Mouse (Mus musculus) urinary bladder, postnatal 10 days (tissue): ENCODE data around the gene Tmem131.

Source experiments
- DNase-seq: peaks from one replicate; pipeline ENCODE4 v3.0.0; 2022; ENCODE audit warnings: low spot score

Gene Tmem131

GRCm38 (mm10) chr1:36782476-36782875 is 161.0 kb downstream of the Tmem131 start:
- no peak for DNase-seq

GRCm38 (mm10) chr1:36780793-36781192 is 162.7 kb downstream of the Tmem131 start:
- no peak for DNase-seq

GRCm38 (mm10) chr1:36772198-36772934 is 171.1 kb downstream of the Tmem131 start:
- no peak for DNase-seq

GRCm38 (mm10) chr1:36770998-36771397 is 172.5 kb downstream of the Tmem131 start:
- DNase-seq, result no peak

GRCm38 (mm10) chr1:36769951-36770350 is 173.5 kb downstream of the Tmem131 start:
- no peak for DNase-seq

- DNase-seq, result no peak
Observed at GRCm38 (mm10) chr1:36768786-36769185, 174.7 kb downstream of the Tmem131 start.

GRCm38 (mm10) chr1:36767321-36767720 is 176.1 kb downstream of the Tmem131 start:
- no peak for DNase-seq

GRCm38 (mm10) chr1:36766431-36767205 is 176.8 kb downstream of the Tmem131 start:
- no peak for DNase-seq

GRCm38 (mm10) chr1:36761568-36761967 is 181.9 kb downstream of the Tmem131 start, which contains the start of gene Zap70:
Gene Zap70, plus strand, starts transcription at chr1:36761798.
- DNase-seq, result no peak

- no peak for DNase-seq
Observed at GRCm38 (mm10) chr1:36761061-36761460, 182.4 kb downstream of the Tmem131 start.

- no peak for DNase-seq
Observed at GRCm38 (mm10) chr1:36760401-36760800, 183.1 kb downstream of the Tmem131 start.

GRCm38 (mm10) chr1:36759076-36759475 is 184.4 kb downstream of the Tmem131 start:
- no peak for DNase-seq

- DNase-seq, result no peak
Observed at GRCm38 (mm10) chr1:36758553-36758952, 184.9 kb downstream of the Tmem131 start.

- DNase-seq, result no peak
Observed at GRCm38 (mm10) chr1:36753932-36754675, 189.4 kb downstream of the Tmem131 start.

GRCm38 (mm10) chr1:36746452-36746851 is 197.0 kb downstream of the Tmem131 start:
- DNase-seq, result no peak

GRCm38 (mm10) chr1:36745661-36746060 is 197.8 kb downstream of the Tmem131 start:
- DNase-seq, result no peak

- DNase-seq, result no peak
Observed at GRCm38 (mm10) chr1:36744268-36744944, 199.1 kb downstream of the Tmem131 start.

- no peak for DNase-seq
Observed at GRCm38 (mm10) chr1:36743046-36743445, 200.4 kb downstream of the Tmem131 start.
